Mouse (Mus musculus): ENCODE results near the gene Vwa3b. TPM values are rescaled to one million over a fixed set of nuclear protein-coding genes. Genes with fewer than 3 reads are reported as not detected.

Gene Vwa3b
- polyA plus RNA-seq, 1 experiment from 2014 or later: 1.3 TPM

DNA sequence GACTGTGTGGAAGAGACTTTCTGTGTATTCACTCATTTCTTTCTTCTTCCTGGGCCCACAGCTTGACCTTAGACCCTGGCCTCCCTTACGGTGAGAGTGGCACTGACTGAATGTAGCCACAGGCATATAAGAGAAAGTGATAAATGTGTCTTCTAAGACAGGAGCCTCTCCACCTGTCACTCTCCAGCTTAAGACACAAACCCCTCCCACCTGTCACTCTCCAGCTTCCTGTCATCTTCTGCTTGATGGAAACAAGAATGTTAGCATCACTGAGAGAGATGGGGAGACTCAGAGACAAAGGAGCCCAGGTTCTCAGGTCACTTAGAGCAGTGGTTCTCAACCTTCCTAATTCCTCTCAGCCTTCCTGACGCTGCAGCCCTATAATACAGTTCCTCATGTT, 3.7 kb upstream of the Vwa3b start:
- WGBS: 64% methylated on average over 2 of the region's 2 CpGs
- no peaks in the 10 kb centered on the region for H3K36me3 ChIP-seq (ENCODE audit: control insufficient read depth, insufficient read depth, low read length)

DNA sequence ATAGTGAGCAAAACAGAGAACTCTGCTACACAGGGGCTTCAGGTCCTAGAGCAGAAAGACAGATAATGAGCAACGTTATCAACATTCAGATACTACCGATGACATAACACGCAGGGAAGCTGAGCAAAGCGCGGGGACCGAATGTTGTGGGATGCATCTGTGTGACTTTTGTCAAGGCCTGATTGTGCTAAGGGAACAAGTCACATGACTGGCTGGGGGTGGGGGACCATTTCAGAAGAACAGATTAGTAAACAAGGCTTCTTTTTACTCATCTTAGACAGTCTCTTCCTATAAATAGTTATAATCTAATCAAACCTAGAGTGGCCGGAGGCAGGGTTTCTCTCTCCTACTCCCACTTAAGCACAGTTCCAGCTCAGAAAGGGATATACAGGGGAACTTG, 1.7 kb upstream of the Vwa3b start:
- Histone ChIP-seq H3K4me1 (ENCODE audit: control insufficient read depth, insufficient read depth, low read length) (no peaks in the 10 kb centered on the region), H3K4me3 (ENCODE audit: low read depth, low read length) (no peak overlapping the region), H3K27me3 (ENCODE audit: control insufficient read depth, insufficient read depth, low read length) (no peaks in the 10 kb centered on the region), H3K9ac (replicated peaks; ENCODE audit: low read depth, low read length) (no peak overlapping the region), H3K9me3 (ENCODE audit: control insufficient read depth, low read depth, low read length) (no peaks in the 10 kb centered on the region), H3K36me3 (ENCODE audit: control insufficient read depth, insufficient read depth, low read length) (no peaks in the 10 kb centered on the region), H3K4me2 (replicated peaks; ENCODE audit: low read depth, low read length) (no peak overlapping the region), H3K27ac (ENCODE audit: low read length) (no peak overlapping the region)
- WGBS: 83% methylated on average over 7 of the region's 7 CpGs
- ATAC-seq (ENCODE audit: insufficient number of reproducible peaks, insufficient read depth, low FRiP score, low read depth): no peak

More for the DNA sequence above, 3.7 kb upstream of the Vwa3b start:
- Histone ChIP-seq H3K9ac (replicated peaks; ENCODE audit: low read depth, low read length) (no peak overlapping the region), H3K27me3 (ENCODE audit: control insufficient read depth, insufficient read depth, low read length) (no peaks in the 10 kb centered on the region), H3K4me3 (ENCODE audit: low read depth, low read length) (no peak overlapping the region), H3K4me2 (replicated peaks; ENCODE audit: low read depth, low read length) (no peak overlapping the region), H3K27ac (ENCODE audit: low read length) (no peak overlapping the region), H3K9me3 (ENCODE audit: control insufficient read depth, low read depth, low read length) (no peaks in the 10 kb centered on the region), H3K4me1 (ENCODE audit: control insufficient read depth, insufficient read depth, low read length) (no peaks in the 10 kb centered on the region)
- no peak for ATAC-seq (ENCODE audit: insufficient number of reproducible peaks, insufficient read depth, low FRiP score, low read depth)

DNA sequence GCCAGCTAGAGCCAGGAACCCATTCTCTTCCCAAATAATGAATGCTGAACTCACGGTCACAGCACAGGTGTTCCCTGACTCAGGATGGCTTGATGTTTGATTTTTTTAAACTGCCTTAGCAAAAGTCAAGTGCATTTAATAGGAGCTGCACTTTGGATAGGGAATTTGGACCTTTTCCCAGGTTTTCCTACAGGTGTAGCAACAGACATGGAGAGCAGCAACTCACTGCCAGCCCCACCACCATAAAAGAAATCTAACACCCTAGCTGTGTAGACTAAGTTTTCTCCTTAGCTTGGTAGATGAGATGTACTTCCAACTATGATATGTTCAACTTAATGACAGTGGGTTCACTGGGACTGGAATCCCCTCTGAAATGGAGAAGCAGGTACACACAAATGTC, 1.0 kb upstream of the Vwa3b start:
- ATAC-seq (ENCODE audit: insufficient number of reproducible peaks, insufficient read depth, low FRiP score, low read depth): no peak
- Histone ChIP-seq H3K4me3 (ENCODE audit: low read depth, low read length) (no peak overlapping the region), H3K9ac (replicated peaks; ENCODE audit: low read depth, low read length) (no peak overlapping the region), H3K4me2 (replicated peaks; ENCODE audit: low read depth, low read length) (no peak overlapping the region), H3K9me3 (ENCODE audit: control insufficient read depth, low read depth, low read length) (no peaks in the 10 kb centered on the region), H3K4me1 (ENCODE audit: control insufficient read depth, insufficient read depth, low read length) (no peaks in the 10 kb centered on the region), H3K27ac (ENCODE audit: low read length) (no peak overlapping the region), H3K36me3 (ENCODE audit: control insufficient read depth, insufficient read depth, low read length) (no peaks in the 10 kb centered on the region), H3K27me3 (ENCODE audit: control insufficient read depth, insufficient read depth, low read length) (no peaks in the 10 kb centered on the region)
- 61% methylated on average over 1 of the region's 1 CpGs for WGBS

DNA sequence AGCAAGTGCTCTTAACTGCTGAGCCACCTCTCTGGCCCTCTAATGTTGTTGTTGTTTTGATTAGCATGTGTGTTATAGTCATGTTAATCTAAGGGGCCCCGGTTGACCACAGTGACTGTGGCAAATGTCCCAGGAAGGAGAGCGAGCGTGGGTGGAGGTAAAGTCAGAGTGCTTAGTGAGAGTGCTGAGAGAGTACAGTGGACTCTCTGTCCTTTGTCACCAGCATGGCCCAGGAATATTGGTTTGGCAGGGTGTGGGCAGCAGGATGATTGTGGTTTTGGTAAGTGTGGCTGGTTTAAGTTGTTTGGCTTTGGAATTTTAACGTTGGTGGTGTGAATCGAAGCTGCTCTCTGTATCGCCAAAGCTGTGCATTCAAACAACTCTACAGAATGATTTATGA, 470 bp downstream of the Vwa3b start:
- Histone ChIP-seq H3K4me2 (replicated peaks; ENCODE audit: low read depth, low read length) (no peak overlapping the region), H3K4me3 (ENCODE audit: low read depth, low read length) (no peak overlapping the region), H3K9me3 (ENCODE audit: control insufficient read depth, low read depth, low read length) (no peaks in the 10 kb centered on the region), H3K27ac (ENCODE audit: low read length) (no peak overlapping the region), H3K9ac (replicated peaks; ENCODE audit: low read depth, low read length) (no peak overlapping the region), H3K4me1 (ENCODE audit: control insufficient read depth, insufficient read depth, low read length) (no peaks in the 10 kb centered on the region), H3K27me3 (ENCODE audit: control insufficient read depth, insufficient read depth, low read length) (no peaks in the 10 kb centered on the region), H3K36me3 (ENCODE audit: control insufficient read depth, insufficient read depth, low read length) (no peaks in the 10 kb centered on the region)
- ATAC-seq (ENCODE audit: insufficient number of reproducible peaks, insufficient read depth, low FRiP score, low read depth): no peak
- 55% methylated on average over 6 of the region's 6 CpGs for WGBS

DNA sequence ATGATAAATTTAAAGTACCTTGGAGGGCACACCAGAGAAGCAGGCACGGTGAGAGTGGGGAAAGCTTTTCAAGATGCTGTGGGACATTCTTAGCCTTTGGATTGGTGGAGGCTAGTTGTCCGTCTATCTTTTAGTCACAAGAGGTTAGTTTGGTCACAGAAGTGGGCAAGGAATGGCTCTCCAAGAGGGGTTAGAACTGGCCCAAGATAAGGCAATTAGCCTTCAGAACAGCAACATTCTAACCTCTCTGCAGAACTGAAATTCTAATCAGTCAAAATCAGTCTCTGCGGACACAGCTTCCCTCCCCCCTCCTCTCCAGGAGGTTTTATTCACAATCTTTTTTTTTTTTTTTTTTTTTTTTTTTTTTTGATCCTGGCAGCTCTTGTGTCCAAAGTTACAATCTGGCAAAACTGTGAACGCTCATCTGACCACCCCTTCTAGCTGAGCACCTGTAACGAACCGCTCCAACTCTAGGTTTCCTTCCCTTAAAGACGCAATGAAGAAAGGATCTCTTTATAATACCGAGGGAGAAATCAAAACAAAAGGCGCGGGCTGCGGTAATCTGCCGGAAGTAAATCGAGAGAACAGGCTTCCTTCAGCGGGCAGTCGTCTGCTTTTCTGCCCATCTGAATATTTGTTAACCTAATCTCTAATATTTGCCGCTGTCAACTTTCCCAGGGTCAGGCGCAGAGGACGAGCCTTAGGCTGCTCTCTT, 2.2 kb downstream of the Vwa3b start:
- H3K4me3 ChIP-seq (ENCODE audit: low read depth, low read length): peak overlapping the region; percentile 38
- H3K27me3 ChIP-seq (ENCODE audit: control insufficient read depth, insufficient read depth, low read length): no peaks in the 10 kb centered on the region
- H3K9me3 ChIP-seq (ENCODE audit: control insufficient read depth, low read depth, low read length): no peaks in the 10 kb centered on the region
- no peaks in the 10 kb centered on the region for H3K36me3 ChIP-seq (ENCODE audit: control insufficient read depth, insufficient read depth, low read length)
- peak overlapping the region; percentile 76 for H3K4me2 ChIP-seq (replicated peaks; ENCODE audit: low read depth, low read length)
- no peaks in the 10 kb centered on the region for H3K4me1 ChIP-seq (ENCODE audit: control insufficient read depth, insufficient read depth, low read length)
- 6% methylated on average over 18 of the region's 18 CpGs for WGBS
- peak overlapping the region; percentile 21; the same call in 1 of the 2 replicates for H3K9ac ChIP-seq (replicated peaks; ENCODE audit: low read depth, low read length)
- peak overlapping the region; percentile 92 for H3K27ac ChIP-seq (ENCODE audit: low read length)
- ATAC-seq (ENCODE audit: insufficient number of reproducible peaks, insufficient read depth, low FRiP score, low read depth): no peak; the same call in 1 of the 2 replicates

DNA sequence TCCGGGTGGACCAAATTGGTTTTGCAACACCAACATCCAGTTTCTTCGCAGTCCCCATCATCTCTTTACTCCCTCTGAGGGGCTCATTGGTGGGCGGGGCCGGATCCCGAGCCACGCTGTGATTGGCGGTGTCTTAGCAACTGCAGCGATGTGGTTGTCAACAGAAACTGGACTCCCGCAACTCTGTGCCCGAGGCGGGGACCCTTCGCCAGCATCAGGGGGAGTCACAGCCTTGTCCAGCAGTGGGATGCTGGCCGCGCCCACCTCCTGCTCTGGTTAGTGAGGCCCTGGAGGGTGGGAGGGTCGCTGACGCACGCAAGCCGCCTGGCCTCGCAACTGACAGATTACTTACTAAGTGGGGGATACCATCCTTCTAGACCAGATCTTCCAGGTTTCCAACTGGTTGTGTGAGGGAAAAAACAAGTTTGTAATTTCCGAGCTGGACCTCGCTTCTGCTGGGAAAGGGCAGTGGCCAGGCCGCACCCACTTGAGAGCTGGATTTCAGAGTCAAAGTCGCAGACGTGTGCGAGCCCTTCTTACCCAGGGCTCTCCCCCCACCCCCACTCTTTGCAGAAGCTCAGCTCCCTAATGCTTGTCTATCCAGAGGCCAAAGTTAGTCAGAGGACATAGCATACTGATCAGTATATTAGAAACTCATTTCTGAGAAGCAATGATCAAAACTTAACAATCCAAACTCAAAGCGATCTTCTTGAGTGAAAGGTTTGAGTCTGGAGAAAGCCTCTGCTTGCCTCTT, 2.9 kb downstream of the Vwa3b start:
- Histone ChIP-seq H3K36me3 (ENCODE audit: control insufficient read depth, insufficient read depth, low read length) (no peaks in the 10 kb centered on the region), H3K4me3 (ENCODE audit: low read depth, low read length) (peak overlapping the region; percentile 38), H3K4me1 (ENCODE audit: control insufficient read depth, insufficient read depth, low read length) (no peaks in the 10 kb centered on the region), H3K4me2 (replicated peaks; ENCODE audit: low read depth, low read length) (peak overlapping the region; percentile 76), H3K9ac (replicated peaks; ENCODE audit: low read depth, low read length) (peak overlapping the region; percentile 31; the same call in 1 of the 2 replicates), H3K27ac (ENCODE audit: low read length) (peak overlapping the region; percentile 92), H3K9me3 (ENCODE audit: control insufficient read depth, low read depth, low read length) (no peaks in the 10 kb centered on the region), H3K27me3 (ENCODE audit: control insufficient read depth, insufficient read depth, low read length) (no peaks in the 10 kb centered on the region)
- peak; percentile 94 for ATAC-seq (ENCODE audit: insufficient number of reproducible peaks, insufficient read depth, low FRiP score, low read depth)
- 2% methylated on average over 26 of the region's 26 CpGs for WGBS

DNA sequence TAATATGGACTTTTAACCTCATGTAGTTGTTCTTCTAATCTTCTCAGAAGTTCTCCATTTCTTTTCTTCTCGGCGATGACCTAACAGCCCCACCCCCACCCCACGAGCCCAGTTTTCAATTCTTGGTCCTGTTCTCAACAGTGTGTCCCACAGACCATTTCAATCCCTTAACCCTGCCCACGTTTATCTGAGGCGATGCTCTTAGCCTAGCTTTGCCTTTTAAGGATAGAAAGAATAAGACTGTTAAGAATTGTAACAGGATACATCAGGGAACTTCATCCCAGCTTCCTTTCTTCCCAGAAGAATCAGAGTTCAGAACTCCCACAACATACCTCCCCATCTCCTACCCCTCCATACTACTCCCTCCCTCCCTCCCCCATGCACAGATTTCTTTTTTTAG, 3.5 kb downstream of the Vwa3b start:
- Histone ChIP-seq H3K36me3 (ENCODE audit: control insufficient read depth, insufficient read depth, low read length) (no peaks in the 10 kb centered on the region), H3K4me3 (ENCODE audit: low read depth, low read length) (peak overlapping the region; percentile 38; the same call in 1 of the 2 replicates), H3K27me3 (ENCODE audit: control insufficient read depth, insufficient read depth, low read length) (no peaks in the 10 kb centered on the region), H3K9ac (replicated peaks; ENCODE audit: low read depth, low read length) (no peak overlapping the region), H3K4me1 (ENCODE audit: control insufficient read depth, insufficient read depth, low read length) (no peaks in the 10 kb centered on the region), H3K9me3 (ENCODE audit: control insufficient read depth, low read depth, low read length) (no peaks in the 10 kb centered on the region), H3K27ac (ENCODE audit: low read length) (peak overlapping the region; percentile 92), H3K4me2 (replicated peaks; ENCODE audit: low read depth, low read length) (peak overlapping the region; percentile 76)
- 30% methylated on average over 5 of the region's 5 CpGs for WGBS
- peak; percentile 39; the same call in 1 of the 2 replicates for ATAC-seq (ENCODE audit: insufficient number of reproducible peaks, insufficient read depth, low FRiP score, low read depth)

DNA sequence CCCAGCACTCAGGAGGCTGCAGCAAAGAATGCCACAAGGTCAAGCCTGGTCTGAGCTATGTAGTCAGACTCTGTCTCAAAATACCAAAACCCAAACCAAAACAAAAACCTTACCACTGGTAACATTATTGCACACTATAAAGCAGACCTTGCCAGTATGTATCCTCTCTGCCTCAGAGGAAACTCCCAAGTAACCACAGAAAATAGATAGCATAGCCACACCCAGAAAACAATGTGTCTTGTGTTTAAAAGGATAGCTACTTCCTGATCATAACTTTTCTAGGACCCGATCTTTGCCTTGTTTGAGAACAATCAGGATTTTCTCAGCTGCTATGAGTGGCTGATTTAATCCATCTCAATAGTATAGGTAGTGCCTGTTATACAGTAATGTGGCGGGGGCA, 4.3 kb downstream of the Vwa3b start:
- H3K4me3 ChIP-seq (ENCODE audit: low read depth, low read length): no peak overlapping the region
- peak overlapping the region; percentile 64; the same call in 1 of the 2 replicates for H3K27ac ChIP-seq (ENCODE audit: low read length)
- 66% methylated on average over 2 of the region's 2 CpGs for WGBS

More for the DNA sequence above, 4.3 kb downstream of the Vwa3b start:
- H3K9ac ChIP-seq (replicated peaks; ENCODE audit: low read depth, low read length): no peak overlapping the region
- no peaks in the 10 kb centered on the region for H3K9me3 ChIP-seq (ENCODE audit: control insufficient read depth, low read depth, low read length)
- no peak for ATAC-seq (ENCODE audit: insufficient number of reproducible peaks, insufficient read depth, low FRiP score, low read depth)
- no peak overlapping the region for H3K4me2 ChIP-seq (replicated peaks; ENCODE audit: low read depth, low read length)
- no peaks in the 10 kb centered on the region for H3K27me3 ChIP-seq (ENCODE audit: control insufficient read depth, insufficient read depth, low read length)
- H3K4me1 ChIP-seq (ENCODE audit: control insufficient read depth, insufficient read depth, low read length): no peaks in the 10 kb centered on the region
- H3K36me3 ChIP-seq (ENCODE audit: control insufficient read depth, insufficient read depth, low read length): no peaks in the 10 kb centered on the region
